Mouse (Mus musculus) adrenal gland, postnatal 10 days (tissue): Measurements from ENCODE around the gene Ogfod1. TPM values are rescaled to one million over a fixed set of nuclear protein-coding genes. Genes with fewer than 3 reads are reported as not detected.

ENCODE experiments used
- DNase-seq: peaks from one replicate; pipeline ENCODE4 v3.0.0; 2021; ENCODE audit warnings: mixed read lengths
- total RNA-seq, 2 experiments: library from RNA; stranded (reverse); gene quantifications; 2 replicates each; pipeline ENCODE4 v1.2.3; 2021

Gene Ogfod1
- total RNA-seq, 2 experiments from 2014 or later, result 14.5 to 15.6 TPM

DNA sequence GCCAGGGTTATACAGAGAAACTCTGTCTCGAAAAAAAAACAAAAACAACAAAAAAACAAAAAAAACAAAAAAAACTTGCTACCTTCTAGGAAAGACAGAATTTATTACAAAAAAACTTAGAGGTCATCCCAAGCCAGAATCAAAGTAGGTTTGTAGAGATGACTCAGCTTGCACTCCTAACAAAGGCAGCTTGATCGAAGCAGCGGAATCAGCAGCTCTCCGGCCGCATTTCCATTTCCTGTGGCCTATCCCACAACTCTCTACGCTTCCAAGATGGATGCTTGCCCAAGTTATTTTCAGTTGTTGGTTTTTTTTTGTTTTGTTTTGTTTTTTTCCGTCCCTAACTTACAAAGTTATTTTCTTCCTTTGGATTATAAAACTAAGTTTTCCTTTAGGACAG is 31.8 kb downstream of the Ogfod1 start:
- DNase-seq, result no peak

DNA sequence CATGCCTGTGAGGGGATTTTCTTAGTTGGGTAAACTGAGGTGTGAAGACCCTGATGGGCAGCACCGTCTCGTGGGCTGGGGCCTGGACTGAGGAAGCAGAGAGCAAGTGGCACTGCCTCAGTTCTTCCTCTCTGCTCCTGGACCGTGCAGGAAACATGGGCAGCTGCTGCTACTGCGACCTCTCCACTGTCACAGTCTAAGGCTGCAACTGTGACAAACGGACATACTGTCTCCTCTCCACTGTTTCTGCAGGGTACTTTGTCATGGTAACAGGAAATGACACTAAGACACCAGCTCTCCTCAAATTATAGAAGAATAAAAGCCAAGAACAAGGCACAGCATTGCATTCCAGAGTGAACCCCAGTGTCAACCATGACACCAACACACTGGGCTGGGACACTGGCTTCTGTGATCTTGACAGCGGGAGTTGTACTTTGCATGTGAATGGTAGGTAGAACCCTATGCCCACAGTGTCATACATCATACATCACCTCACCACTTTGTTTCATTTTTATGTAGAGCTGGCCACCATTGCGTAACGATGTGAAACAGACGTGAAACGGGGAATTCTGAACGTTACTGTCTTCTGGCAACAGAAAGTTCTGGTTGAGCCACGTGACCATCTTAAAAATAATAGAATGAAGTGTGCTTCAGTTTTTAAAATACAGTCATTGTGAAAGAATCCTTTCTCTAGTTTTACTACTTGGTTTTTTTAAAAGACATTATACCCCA is 39.6 kb downstream of the Ogfod1 start:
- DNase-seq, result no peak

DNA sequence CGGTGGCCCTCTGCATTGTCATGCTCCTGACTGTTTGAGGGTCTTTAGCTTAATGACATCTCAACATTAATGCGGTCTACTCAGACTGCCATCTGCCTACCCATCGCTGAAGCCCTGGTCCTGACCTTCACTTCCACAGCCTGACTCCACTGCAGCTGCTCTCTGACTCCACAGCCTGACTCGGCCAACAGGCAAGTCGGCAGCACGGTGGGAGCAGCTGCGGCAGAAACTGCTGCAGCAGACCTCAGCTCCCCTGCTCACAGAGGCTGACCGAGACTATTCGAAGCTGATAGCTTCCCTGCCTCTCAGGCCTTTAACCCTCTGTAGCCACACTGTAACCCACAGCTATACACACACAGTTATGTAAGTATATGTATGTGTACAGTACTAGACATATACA is 51.0 kb downstream of the Ogfod1 start:
- no peak for DNase-seq

DNA sequence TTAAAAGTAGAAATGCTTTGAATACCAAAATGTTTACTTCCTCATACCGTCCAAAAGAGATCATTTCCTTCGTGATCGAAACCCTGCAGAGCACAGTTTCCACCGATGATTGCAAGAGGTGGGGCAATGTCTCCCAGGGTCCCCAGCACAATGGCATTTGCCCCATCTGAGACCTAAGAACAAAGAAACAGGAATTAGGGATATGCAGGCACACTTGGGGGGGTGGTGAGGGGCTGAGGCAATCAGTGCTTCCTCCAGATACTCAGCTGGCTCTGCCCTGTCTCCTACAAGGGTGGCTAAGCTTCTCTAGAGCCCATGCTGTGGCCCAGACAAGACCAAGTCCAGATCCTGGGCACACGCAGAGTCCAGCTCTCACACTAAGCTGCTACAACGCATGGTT is 52.7 kb downstream of the Ogfod1 start:
- no peak for DNase-seq

DNA sequence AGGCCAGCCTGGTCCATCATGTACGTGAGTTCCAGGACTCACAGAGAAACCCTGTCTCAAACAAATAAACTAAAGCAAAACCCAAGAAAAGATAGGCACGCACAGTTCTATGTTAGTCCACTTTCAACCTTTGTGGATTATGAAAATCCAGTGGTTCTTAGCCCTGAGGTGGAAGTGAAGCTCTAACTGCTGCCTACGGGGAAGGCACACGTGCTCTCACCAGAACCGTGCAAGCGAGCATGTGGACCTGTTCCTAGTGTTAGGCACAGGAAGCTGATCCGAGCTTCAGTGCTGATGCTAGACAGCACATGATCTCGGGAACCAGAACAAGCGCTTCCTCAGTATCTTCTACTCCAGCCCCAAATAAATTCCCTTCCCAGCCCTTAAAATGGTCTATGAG is 55.9 kb downstream of the Ogfod1 start:
- DNase-seq, result no peak

DNA sequence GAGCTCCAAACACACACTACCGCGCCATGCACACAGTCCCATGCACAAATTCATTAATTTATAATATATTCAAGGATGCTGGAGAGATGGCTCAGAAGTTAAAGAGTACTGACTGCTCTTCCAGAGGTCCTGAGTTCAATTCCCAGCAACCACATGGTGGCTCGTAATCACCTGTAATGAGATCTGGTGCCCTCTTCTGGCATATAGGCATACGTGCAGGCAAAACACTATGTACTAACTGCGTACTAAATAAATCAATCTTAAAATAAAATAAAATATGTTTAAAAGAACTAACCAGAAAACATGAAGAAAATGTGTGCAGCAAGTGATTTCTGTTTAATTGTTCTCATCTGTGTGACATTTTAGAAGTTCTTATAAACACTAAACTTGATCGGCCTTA is 57.3 kb downstream of the Ogfod1 start:
- no peak for DNase-seq

DNA sequence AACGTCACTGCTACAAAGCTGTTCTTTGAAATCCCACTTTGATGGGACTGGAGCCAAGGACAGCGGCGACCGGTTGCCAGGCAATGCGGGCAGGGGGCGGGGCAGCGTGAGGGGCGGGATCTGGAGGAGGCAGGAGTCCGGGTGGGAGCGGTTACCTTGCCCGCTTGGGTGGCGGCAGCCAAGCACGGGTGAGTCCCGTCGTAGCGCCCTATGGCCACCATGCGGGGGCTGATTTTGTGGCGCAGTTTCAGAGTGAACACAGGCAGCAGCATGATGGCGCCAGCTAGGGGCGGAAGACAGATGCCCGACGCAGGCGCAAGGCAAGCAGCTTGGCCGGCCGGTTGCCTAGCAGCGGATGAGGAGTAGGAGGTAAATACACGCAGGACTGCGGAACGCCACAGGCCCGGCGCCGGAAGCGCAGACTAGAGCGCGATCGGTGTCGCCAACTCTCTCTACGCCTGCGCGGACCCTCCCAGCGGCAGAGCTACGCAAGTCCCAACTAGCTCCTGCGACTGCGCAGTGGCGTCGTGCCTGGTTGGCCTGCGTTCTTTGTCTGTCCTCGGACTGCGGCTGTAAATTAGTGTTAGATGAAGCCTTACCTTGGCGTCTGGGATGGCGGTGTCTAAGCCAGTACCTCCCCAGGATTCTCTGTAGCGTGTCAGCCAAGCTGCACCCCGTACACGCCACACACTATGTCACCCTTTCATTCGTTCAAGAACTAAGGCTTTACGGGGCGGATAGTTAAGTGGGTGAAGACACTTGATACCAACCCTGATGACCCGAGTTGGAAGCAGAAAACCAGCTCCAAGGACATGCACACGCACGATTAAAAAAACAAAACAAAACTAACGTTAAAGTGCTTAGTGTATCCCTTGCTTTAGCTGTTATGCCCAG is 61.3 kb downstream of the Ogfod1 start, which contains the start of gene Bbs2:
TSS of gene Bbs2 (minus strand) at position 848 of the 894 bp plus-strand sequence.
- DNase-seq, result peak; percentile 99

DNA sequence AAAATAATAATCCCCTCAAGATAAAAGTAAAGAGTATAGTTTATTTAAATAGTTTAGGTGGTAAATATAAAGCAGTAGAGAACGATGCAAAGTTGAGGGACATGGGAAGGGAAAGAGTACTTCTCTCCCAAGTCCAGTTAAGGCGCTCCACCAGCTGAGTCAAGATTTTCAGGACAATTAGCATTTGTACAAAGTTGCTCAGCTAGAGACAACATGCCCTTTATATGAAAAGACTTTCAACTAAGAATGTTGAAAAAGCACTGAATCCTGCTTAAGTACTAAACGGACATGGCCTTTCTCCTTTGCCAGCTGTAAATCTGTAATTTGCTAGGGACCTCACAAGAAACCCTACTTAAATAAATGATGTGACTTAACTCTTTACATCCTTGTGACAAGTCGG is 62.0 kb downstream of the Ogfod1 start:
- no peak for DNase-seq

DNA sequence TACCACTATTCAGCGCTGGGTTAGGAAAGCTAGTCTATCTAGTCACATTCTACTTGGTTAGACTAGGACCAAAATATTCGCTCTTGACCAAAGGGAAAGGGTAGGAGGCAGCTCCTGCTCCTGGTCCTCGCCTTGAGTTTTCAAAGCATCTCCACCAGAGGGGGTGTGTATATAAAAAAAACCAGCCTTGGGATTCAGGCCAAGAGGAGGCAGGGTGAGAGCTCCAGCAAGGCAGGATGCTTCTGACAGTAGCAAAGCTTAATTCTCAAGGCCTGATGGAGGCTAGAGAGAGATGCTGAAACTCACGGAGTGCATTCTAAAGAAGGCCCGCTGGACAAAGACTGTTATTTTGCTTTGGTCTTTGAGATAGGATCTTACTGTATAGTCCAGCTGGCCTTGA is 67.1 kb downstream of the Ogfod1 start:
- peak; percentile 61 for DNase-seq

DNA sequence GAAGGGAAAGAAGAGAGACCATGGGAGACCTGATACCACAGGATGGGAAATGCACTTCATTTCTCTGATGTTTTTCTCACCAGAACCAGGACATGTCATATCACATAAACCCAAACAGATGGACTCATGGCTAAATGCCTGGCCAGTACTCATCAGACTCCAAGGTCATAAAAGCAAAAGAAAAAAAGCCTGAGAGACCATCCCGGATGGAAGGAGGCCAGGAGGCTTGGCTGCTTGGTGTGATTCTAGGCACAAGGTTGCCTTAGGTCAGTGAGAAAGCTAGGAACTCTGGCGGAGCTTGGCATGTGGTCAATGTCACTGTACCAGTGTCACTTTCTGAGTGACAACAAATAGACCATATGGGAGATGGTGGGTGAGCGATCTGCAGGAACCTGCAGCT is 70.9 kb downstream of the Ogfod1 start:
- peak; percentile 77 for DNase-seq

DNA sequence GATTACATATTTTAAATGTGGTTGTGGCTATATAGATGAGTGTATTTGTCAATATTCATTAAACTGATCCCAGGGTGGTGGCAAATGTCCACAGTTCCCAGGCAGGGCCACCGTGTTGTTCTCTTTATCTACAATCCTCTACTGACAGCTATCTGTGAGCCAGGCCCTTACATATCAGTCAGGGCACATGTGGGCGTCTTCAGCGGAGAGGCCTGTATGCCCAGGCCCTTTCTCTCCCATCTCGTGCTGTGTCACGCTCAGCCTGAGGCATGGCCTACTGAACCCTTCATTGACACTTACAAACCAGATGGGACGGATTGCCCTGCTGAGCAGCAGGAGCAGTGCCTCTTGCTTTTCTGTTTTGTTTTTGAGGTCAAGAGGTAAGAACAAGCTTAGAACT is 72.4 kb downstream of the Ogfod1 start:
- no peak for DNase-seq

DNA sequence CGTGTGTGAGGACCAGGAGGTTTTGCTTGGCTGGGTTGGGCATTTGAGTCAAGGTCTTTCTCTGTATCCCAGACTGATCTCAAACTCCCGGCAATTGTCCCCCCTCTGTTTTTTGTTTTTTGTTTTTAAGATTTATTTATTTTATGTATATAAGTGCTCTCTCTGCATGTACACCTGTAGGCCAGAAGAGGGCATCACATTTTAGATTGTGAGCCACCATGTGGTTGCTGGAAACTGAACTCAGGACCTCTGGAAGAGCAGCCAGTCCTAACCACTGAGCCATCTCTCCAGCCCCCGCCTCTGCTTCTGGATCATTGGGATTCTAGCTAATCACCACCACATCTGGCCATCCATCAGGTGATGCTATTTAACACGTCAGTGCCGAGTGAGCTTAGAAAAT is 72.8 kb downstream of the Ogfod1 start:
- DNase-seq, result no peak

DNA sequence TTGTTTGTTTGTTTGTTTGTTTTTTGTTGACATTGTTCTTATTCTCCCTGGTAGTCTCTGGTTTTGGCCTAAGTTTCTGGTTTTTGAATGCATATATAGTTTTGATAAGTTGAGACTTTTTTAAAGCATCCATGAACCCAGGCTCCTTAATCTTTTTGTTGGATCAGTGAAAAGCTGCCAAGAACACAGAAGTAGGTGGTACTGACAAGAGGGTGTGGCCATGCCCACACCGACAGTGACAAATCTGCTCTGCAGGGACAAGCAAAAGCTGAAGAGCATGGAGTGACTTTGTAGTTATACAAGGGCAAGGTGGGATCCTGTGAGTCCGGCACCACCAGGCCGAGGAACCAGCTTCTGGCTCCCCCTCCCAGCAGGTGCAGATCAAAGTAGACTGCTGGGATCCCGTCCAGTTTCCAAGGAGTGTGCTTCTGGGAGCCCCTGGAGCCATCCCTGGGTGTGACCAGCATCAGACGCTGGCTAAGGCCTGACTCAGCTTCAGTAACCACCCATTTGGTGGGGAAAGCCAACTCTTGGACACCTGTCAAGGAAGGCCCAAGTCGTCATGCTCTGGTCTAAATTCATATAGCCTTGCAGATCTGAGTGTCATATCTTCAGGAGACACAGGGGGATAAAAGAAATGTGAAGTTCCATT is 73.7 kb downstream of the Ogfod1 start:
- no peak for DNase-seq

DNA sequence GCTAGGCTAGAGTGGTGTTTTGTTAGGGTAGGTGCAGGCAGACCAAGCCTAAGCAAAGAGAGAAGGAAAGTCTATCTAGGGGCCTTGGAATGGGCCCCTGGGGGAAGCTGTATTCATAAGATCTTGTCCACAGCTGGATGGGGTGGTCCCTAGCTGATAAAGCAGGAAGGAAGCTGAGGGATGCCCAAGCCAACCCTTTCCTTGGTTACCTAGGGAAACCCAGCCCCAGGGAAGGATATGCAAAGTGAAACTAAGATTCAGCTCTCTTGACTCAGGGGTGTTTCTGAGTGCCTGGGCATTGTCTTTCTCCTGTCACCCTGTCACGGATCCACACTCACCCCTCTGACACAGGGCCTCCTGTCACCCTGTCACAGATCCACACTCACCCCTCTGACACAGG is 76.4 kb downstream of the Ogfod1 start:
- no peak for DNase-seq

DNA sequence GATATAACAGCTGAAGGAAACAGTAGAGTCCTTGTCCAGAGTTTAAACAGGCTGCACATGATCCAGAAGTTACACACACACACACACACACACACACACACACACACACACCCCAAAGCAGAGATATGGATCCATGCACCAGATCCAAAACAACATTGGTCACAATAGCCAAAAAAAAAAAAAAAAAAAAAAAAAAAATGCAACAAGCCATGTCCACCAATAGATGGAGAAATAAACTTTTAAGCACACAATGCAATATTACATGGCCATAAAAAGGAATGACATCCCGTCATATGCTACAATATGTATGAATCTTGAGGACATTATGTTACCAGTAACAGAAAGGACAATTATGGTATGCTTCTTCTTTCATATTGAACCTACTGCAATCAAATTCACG is 77.0 kb downstream of the Ogfod1 start:
- DNase-seq, result no peak

Other genes starting within 250 kb of the Ogfod1 start
- 10 to 100 TPM; 40.4 to 60.8 TPM for gene Gnao1, start 227.2 kb upstream of the Ogfod1 start, total RNA-seq
- 100 to 1,000 TPM; 125 to 132 TPM for gene Amfr, start 24.4 kb upstream of the Ogfod1 start, total RNA-seq
- gene Nudt21, start 167 bp upstream of the Ogfod1 start, total RNA-seq, result 10 to 100 TPM; 47.6 to 48.3 TPM
- 10 to 100 TPM; 13.0 to 17.4 TPM for gene Bbs2, start 61.7 kb downstream of the Ogfod1 start, total RNA-seq
- not detected for gene Mt4, start 100.0 kb downstream of the Ogfod1 start, total RNA-seq
- 10 to 100 TPM in 1 of 2 experiments, 1 to 10 TPM in 1; 7.6 to 11.1 TPM for gene Mt3, start 115.4 kb downstream of the Ogfod1 start, total RNA-seq
- 100 to 1,000 TPM in 1 of 2 experiments, 10 to 100 TPM in 1; 67.8 to 348 TPM for gene Mt2, start 135.5 kb downstream of the Ogfod1 start, total RNA-seq
- gene Mt1, start 141.9 kb downstream of the Ogfod1 start, total RNA-seq, result 100 to 1,000 TPM; 147 to 449 TPM
- 10 to 100 TPM; 17.3 to 21.1 TPM for gene Nup93, start 177.4 kb downstream of the Ogfod1 start, total RNA-seq